Mouse (Mus musculus) midbrain, embryonic 14.5 days (tissue): ENCODE data around the gene Pptc7. TPM values are rescaled to one million over a fixed set of nuclear protein-coding genes. Genes with fewer than 3 reads are reported as not detected.

Source experiments
- ATAC-seq: fragments of 200-750 bp; cut with Nextera tagmentation; 2 replicates; pipeline ENCODE4 v1.8.0; 2017; ENCODE audit warnings: moderate number of reproducible peaks, moderate library complexity; ENCODE audit not compliant: low FRiP score, low TSS enrichment
- DNase-seq: peaks from one replicate; pipeline ENCODE4 v3.0.0-alpha.2; 2015
- H3K27ac ChIP-seq: fragments of 300-500 bp; sonication (generic); replicated peaks from 2 replicates; pipeline ENCODE4 v1.5.1; 2014; ENCODE audit warnings: mild to moderate bottlenecking, low read depth, low read length, moderate library complexity
- H3K27me3 ChIP-seq: fragments of 300-500 bp; sonication (generic); 2 replicates; pipeline ENCODE4 v1.6.1; 2014; ENCODE audit warnings: low read length, control low read depth, mixed read lengths; ENCODE audit not compliant: control insufficient read depth, insufficient read depth
- H3K36me3 ChIP-seq: fragments of 300-500 bp; sonication (generic); 2 replicates; pipeline ENCODE4 v1.6.1; 2014; ENCODE audit warnings: low read length, control low read depth; ENCODE audit not compliant: control insufficient read depth, insufficient read depth
- H3K4me1 ChIP-seq: fragments of 300-500 bp; sonication (generic); 2 replicates; pipeline ENCODE4 v1.6.1; 2014; ENCODE audit warnings: mild to moderate bottlenecking, antibody characterized with exemption, low read length, control low read depth; ENCODE audit not compliant: control insufficient read depth, insufficient read depth
- H3K4me2 ChIP-seq: fragments of 300-500 bp; sonication (generic); 2 replicates; pipeline ENCODE4 v1.6.1; 2014; ENCODE audit warnings: mild to moderate bottlenecking, low read length, moderate library complexity
- H3K4me3 ChIP-seq: fragments of 300-500 bp; sonication (generic); replicated peaks from 2 replicates; pipeline ENCODE4 v1.5.1; 2014; ENCODE audit warnings: low read depth, low read length
- H3K9ac ChIP-seq: fragments of 300-500 bp; sonication (generic); replicated peaks from 2 replicates; pipeline ENCODE4 v1.6.1; 2014; ENCODE audit warnings: mild to moderate bottlenecking, low read length, moderate library complexity
- H3K9me3 ChIP-seq: fragments of 300-500 bp; sonication (generic); 2 replicates; pipeline ENCODE4 v1.6.1; 2016; ENCODE audit warnings: low read length, control low read depth, mixed read lengths; ENCODE audit not compliant: control insufficient read depth
- WGBS: fragments of 180-500 bp; shearing (Covaris S2); extraction: QIAGEN DNeasy Blood & Tissue Kit; methylation state at CpG from one replicate; pipeline ENCODE4 v1.1.7; 2014; 5-methylcytosine and 5-hydroxymethylcytosine counted together
- polyA plus RNA-seq: library from polyadenylated mRNA; unstranded; fragments of >200 nt; fragmentation: Nextera tagmentation; extraction: Ambion mirVana; gene quantifications from 2 replicates; pipeline ENCODE4 v1.2.1, GENCODE M21; 2014

The Pptc7 gene
- polyA plus RNA-seq, 1 experiment from 2014 or later, result 9.1 TPM

- peak; percentile 97 for DNase-seq
- Histone ChIP-seq H3K27ac (peak within 1 kb of the TSS; percentile 78), H3K9me3 (no peaks in the 10 kb centered on the region), H3K4me1 (peaks cover 9% of the 10 kb centered on the region; the same call in 1 of the 2 replicates), H3K9ac (peak within 1 kb of the TSS; percentile 84), H3K27me3 (no peaks in the 10 kb centered on the region), H3K4me3 (peak within 1 kb of the TSS; percentile 77), H3K4me2 (peak within 1 kb of the TSS; percentile 77), H3K36me3 (peaks cover 12% of the 10 kb centered on the region)
- peak; percentile 97 for ATAC-seq
- 2% methylated on average over 49 of the region's 49 CpGs for WGBS
Observed at GRCm38 (mm10) chr5:122263933-122264905, 19.9 kb upstream of the Pptc7 start, which contains the start of gene Tctn1. Gene Tctn1 (minus strand): TSS chr5:122264460.

- DNase-seq (peak; percentile 24), ATAC-seq (no peak)
- Histone ChIP-seq H3K27me3 (no peaks in the 10 kb centered on the region), H3K27ac (no peak overlapping the region), H3K4me3 (no peak overlapping the region), H3K4me1 (peaks cover 9% of the 10 kb centered on the region; the same call in 1 of the 2 replicates), H3K36me3 (peaks cover 5% of the 10 kb centered on the region; the same call in 1 of the 2 replicates), H3K9ac (no peak overlapping the region), H3K9me3 (no peaks in the 10 kb centered on the region), H3K4me2 (no peak overlapping the region)
- 62% methylated on average over 3 of the region's 3 CpGs for WGBS
Observed at GRCm38 (mm10) chr5:122265187-122265586, 19.0 kb upstream of the Pptc7 start.

GRCm38 (mm10) chr5:122265942-122266341 is 18.2 kb upstream of the Pptc7 start:
- ATAC-seq, result no peak
- Histone ChIP-seq H3K4me1 (peaks cover 9% of the 10 kb centered on the region; the same call in 1 of the 2 replicates), H3K27ac (no peak overlapping the region), H3K36me3 (no peaks in the 10 kb centered on the region; the same call in 1 of the 2 replicates), H3K27me3 (no peaks in the 10 kb centered on the region), H3K9ac (no peak overlapping the region), H3K4me3 (no peak overlapping the region), H3K4me2 (no peak overlapping the region), H3K9me3 (no peaks in the 10 kb centered on the region)
- DNase-seq, result no peak
- 90% methylated on average over 2 of the region's 2 CpGs for WGBS

- H3K36me3 ChIP-seq, result no peaks in the 10 kb centered on the region
- H3K27ac ChIP-seq, result no peak overlapping the region
- no peak overlapping the region for H3K4me2 ChIP-seq
- no peak overlapping the region for H3K4me3 ChIP-seq
- 78% methylated on average over 7 of the region's 7 CpGs for WGBS
- no peak overlapping the region for H3K9ac ChIP-seq
- no peak for ATAC-seq
- DNase-seq, result no peak
- no peaks in the 10 kb centered on the region for H3K27me3 ChIP-seq
- no peaks in the 10 kb centered on the region for H3K9me3 ChIP-seq
- peaks cover 9% of the 10 kb centered on the region; the same call in 1 of the 2 replicates for H3K4me1 ChIP-seq
Observed at GRCm38 (mm10) chr5:122267136-122267535, 17.0 kb upstream of the Pptc7 start.

- Histone ChIP-seq H3K4me3 (no peak overlapping the region), H3K27me3 (no peaks in the 10 kb centered on the region), H3K36me3 (no peaks in the 10 kb centered on the region), H3K4me1 (peaks cover 9% of the 10 kb centered on the region; the same call in 1 of the 2 replicates), H3K27ac (no peak overlapping the region), H3K9ac (no peak overlapping the region), H3K9me3 (no peaks in the 10 kb centered on the region), H3K4me2 (no peak overlapping the region)
- ATAC-seq (no peak), DNase-seq (peak; percentile 84)
- 30% methylated on average over 5 of the region's 5 CpGs for WGBS
Observed at GRCm38 (mm10) chr5:122267899-122268298, 16.3 kb upstream of the Pptc7 start.

- H3K9ac ChIP-seq, result no peak overlapping the region
- DNase-seq, result no peak
- H3K4me3 ChIP-seq, result no peak overlapping the region
- H3K27me3 ChIP-seq, result no peaks in the 10 kb centered on the region
- no peaks in the 10 kb centered on the region for H3K4me1 ChIP-seq
- H3K4me2 ChIP-seq, result no peak overlapping the region
- H3K36me3 ChIP-seq, result no peaks in the 10 kb centered on the region
- H3K9me3 ChIP-seq, result no peaks in the 10 kb centered on the region
- WGBS, result 77% methylated on average over 12 of the region's 12 CpGs
- H3K27ac ChIP-seq, result no peak overlapping the region
- ATAC-seq, result no peak
Observed at GRCm38 (mm10) chr5:122268858-122269604, 15.1 kb upstream of the Pptc7 start.

GRCm38 (mm10) chr5:122272821-122273220 is 11.3 kb upstream of the Pptc7 start:
- Histone ChIP-seq H3K4me1 (no peaks in the 10 kb centered on the region), H3K4me3 (no peak overlapping the region), H3K27ac (no peak overlapping the region), H3K9ac (no peak overlapping the region), H3K4me2 (no peak overlapping the region), H3K27me3 (no peaks in the 10 kb centered on the region), H3K36me3 (no peaks in the 10 kb centered on the region), H3K9me3 (no peaks in the 10 kb centered on the region)
- ATAC-seq (no peak), DNase-seq (no peak)
- WGBS, result 88% methylated on average over 5 of the region's 5 CpGs

GRCm38 (mm10) chr5:122274785-122275184 is 9.4 kb upstream of the Pptc7 start:
- ATAC-seq (no peak), DNase-seq (peak; percentile 47)
- no peak overlapping the region for H3K9ac ChIP-seq
- no peaks in the 10 kb centered on the region for H3K9me3 ChIP-seq
- H3K4me3 ChIP-seq, result no peak overlapping the region
- H3K27me3 ChIP-seq, result no peaks in the 10 kb centered on the region
- no peak overlapping the region for H3K27ac ChIP-seq
- WGBS, result 8% methylated on average over 5 of the region's 5 CpGs
- no peaks in the 10 kb centered on the region for H3K36me3 ChIP-seq
- no peaks in the 10 kb centered on the region for H3K4me1 ChIP-seq
- no peak overlapping the region for H3K4me2 ChIP-seq
